9 mouse cellular contexts compared by ENCODE assay signal in genomic region chr11:98721458-98722226, GRCm38 (mm10). TPM values are rescaled to one million over a fixed set of nuclear protein-coding genes. Genes with fewer than 3 reads are reported as not detected.
DNase-seq lines count a peak whose midpoint lies in the region; ATAC-seq and TF ChIP-seq lines count a peak whose summit lies in the region.
"Had no signal": no experiment of that assay in that cellular context is flagged by ENCODE, and none has a peak within 500 bp of the region (broad histone marks: within the 10 kb centered on the region; RNA-seq: fewer than 3 reads in every experiment).

No protein-coding gene starts in this region.

- no peaks in the 10 kb centered on the region for H3K27me3 ChIP-seq in midbrain, postnatal 0 days (ENCODE audit: insufficient read depth, low read length)
- H3K27me3 ChIP-seq in midbrain, embryonic 16.5 days (ENCODE audit: control insufficient read depth, insufficient read depth, low read depth, low read length): no peaks in the 10 kb centered on the region
- H3K27me3 ChIP-seq in heart, embryonic 10.5 days (ENCODE audit: insufficient read depth, poor library complexity, severe bottlenecking): no peaks in the 10 kb centered on the region
- H3K27me3 ChIP-seq: liver, embryonic 15.5 days had no signal

- no peaks in the 10 kb centered on the region for H3K9me3 ChIP-seq in midbrain, postnatal 0 days (ENCODE audit: low read length)
- no peaks in the 10 kb centered on the region for H3K9me3 ChIP-seq in midbrain, embryonic 16.5 days (replicated peaks; ENCODE audit: control insufficient read depth, low read length, poor library complexity, severe bottlenecking)
- H3K9me3 ChIP-seq in heart, embryonic 10.5 days: no peaks in the 10 kb centered on the region
- H3K9me3 ChIP-seq: liver, embryonic 15.5 days had no signal

- H3K27ac ChIP-seq in midbrain, postnatal 0 days (ENCODE audit: low read depth, low read length): no peak overlapping the region
- no peak overlapping the region for H3K27ac ChIP-seq in midbrain, embryonic 16.5 days (ENCODE audit: low read length)
- peak overlapping the region; percentile 73 for H3K27ac ChIP-seq in heart, embryonic 10.5 days
- H3K27ac ChIP-seq: liver, embryonic 15.5 days had no signal

- no peak overlapping the region for H3K4me3 ChIP-seq in midbrain, postnatal 0 days (ENCODE audit: low read depth, low read length)
- no peak overlapping the region for H3K4me3 ChIP-seq in midbrain, embryonic 16.5 days (ENCODE audit: low read depth, low read length)
- H3K4me3 ChIP-seq in heart, embryonic 10.5 days: peak overlapping the region; percentile 31
- H3K4me3 ChIP-seq: liver, embryonic 15.5 days had no signal

- WGBS in midbrain, postnatal 0 days: 66% methylated on average over 24 of the region's 24 CpGs
- 67% methylated on average over 24 of the region's 24 CpGs for WGBS in midbrain, embryonic 16.5 days
- 61% methylated on average over 24 of the region's 24 CpGs for WGBS in heart, embryonic 10.5 days

- ATAC-seq in midbrain, postnatal 0 days (ENCODE audit: low FRiP score): peak; percentile 31; the same call in 1 of the 2 replicates
- ATAC-seq in midbrain, embryonic 16.5 days: no peak

- H3K36me3 ChIP-seq in midbrain, postnatal 0 days (ENCODE audit: insufficient read depth, low read length): peaks cover 34% of the 10 kb centered on the region
- H3K36me3 ChIP-seq in midbrain, embryonic 16.5 days (ENCODE audit: control insufficient read depth, insufficient read depth, low read length): peaks cover 7% of the 10 kb centered on the region; the same call in 1 of the 2 replicates
- H3K36me3 ChIP-seq in heart, embryonic 10.5 days: peaks cover 42% of the 10 kb centered on the region

- peak; percentile 73 for DNase-seq in midbrain, postnatal 0 days (ENCODE audit: low spot score)
- DNase-seq in cerebellum, adult 9-10 months: peak; percentile 80
- DNase-seq in heart, embryonic 10.5 days (ENCODE audit: low spot score): peak; percentile 88
- DNase-seq in kidney, postnatal 10 days: peak; percentile 77
- peak; percentile 93 for DNase-seq in lung, postnatal 36 days
- no peak for DNase-seq in thymus, postnatal 36 days
- no peak for DNase-seq in c-Kit-positive CD71-positive TER-119-positive erythroid progenitor cells, embryonic 14.5 days (ENCODE audit: low spot score)

- H3K4me2 ChIP-seq in midbrain, postnatal 0 days (ENCODE audit: low read depth, low read length, poor library complexity, severe bottlenecking): no peak overlapping the region
- H3K4me2 ChIP-seq in midbrain, embryonic 16.5 days (ENCODE audit: low read length): no peak overlapping the region
- H3K4me2 ChIP-seq: liver, embryonic 15.5 days had no signal

- H3K4me1 ChIP-seq in midbrain, postnatal 0 days (ENCODE audit: insufficient read depth, low read length): no peaks in the 10 kb centered on the region
- H3K4me1 ChIP-seq in midbrain, embryonic 16.5 days (ENCODE audit: control insufficient read depth, insufficient read depth, low read length): no peaks in the 10 kb centered on the region
- H3K4me1 ChIP-seq in heart, embryonic 10.5 days: peaks cover 31% of the 10 kb centered on the region

- H3K9ac ChIP-seq in midbrain, postnatal 0 days (replicated peaks; ENCODE audit: low read length, poor library complexity, severe bottlenecking): no peak overlapping the region
- no peak overlapping the region for H3K9ac ChIP-seq in midbrain, embryonic 16.5 days (ENCODE audit: low read depth, low read length)
- H3K9ac ChIP-seq: liver, embryonic 15.5 days had no signal

- TF ChIP-seq CTCF in midbrain, postnatal 0 days (IDR thresholded peaks at IDR 0.05): peak; percentile 62

RNA-seq across cellular contexts. Expression of gene Med24, which starts 7.6 kb away (rescaled TPM):
- 66.6 and 81.2 TPM in 2 replicates for total RNA-seq in midbrain, postnatal 0 days (2014; rRNA removed)
- 52.2 and 59.8 TPM in 2 replicates for polyA plus RNA-seq in midbrain, postnatal 0 days (2015; fragmentation: Nextera tagmentation; extraction: Ambion mirVana)
- polyA plus RNA-seq in midbrain, embryonic 16.5 days (2015; fragmentation: Nextera tagmentation; extraction: Ambion mirVana): 75.1 and 77.5 TPM in 2 replicates
- polyA plus RNA-seq in heart, embryonic 10.5 days (2016; fragmentation: Nextera tagmentation; extraction: Ambion mirVana): 54.6 and 56.5 TPM in 2 replicates

RNA-seq across cellular contexts. Expression of gene Thra, which starts 18.8 kb away (rescaled TPM):
- 774 and 843 TPM in 2 replicates for total RNA-seq in midbrain, postnatal 0 days (2014; rRNA removed)
- 165 and 182 TPM in 2 replicates for polyA plus RNA-seq in midbrain, postnatal 0 days (2015; fragmentation: Nextera tagmentation; extraction: Ambion mirVana)
- polyA plus RNA-seq in midbrain, embryonic 16.5 days (2015; fragmentation: Nextera tagmentation; extraction: Ambion mirVana): 139 and 149 TPM in 2 replicates
- polyA plus RNA-seq in heart, embryonic 10.5 days (2016; fragmentation: Nextera tagmentation; extraction: Ambion mirVana): 19.2 and 23.2 TPM in 2 replicates

RNA-seq across cellular contexts. Expression of gene Csf3, which starts 20.6 kb away (rescaled TPM):
- not detected in 2 replicates for total RNA-seq in midbrain, postnatal 0 days (2014; rRNA removed)
- not detected in 2 replicates for polyA plus RNA-seq in midbrain, postnatal 0 days (2015; fragmentation: Nextera tagmentation; extraction: Ambion mirVana)
- not detected in 2 replicates for polyA plus RNA-seq in midbrain, embryonic 16.5 days (2015; fragmentation: Nextera tagmentation; extraction: Ambion mirVana)
- not detected in 2 replicates for polyA plus RNA-seq in heart, embryonic 10.5 days (2016; fragmentation: Nextera tagmentation; extraction: Ambion mirVana)
- polyA plus RNA-seq: liver, embryonic 15.5 days had no signal

RNA-seq across cellular contexts. Expression of gene Psmd3, which starts 39.3 kb away (rescaled TPM):
- 114 and 129 TPM in 2 replicates for total RNA-seq in midbrain, postnatal 0 days (2014; rRNA removed)
- polyA plus RNA-seq in midbrain, postnatal 0 days (2015; fragmentation: Nextera tagmentation; extraction: Ambion mirVana): 182 and 183 TPM in 2 replicates
- polyA plus RNA-seq in midbrain, embryonic 16.5 days (2015; fragmentation: Nextera tagmentation; extraction: Ambion mirVana): 175 and 182 TPM in 2 replicates
- polyA plus RNA-seq in heart, embryonic 10.5 days (2016; fragmentation: Nextera tagmentation; extraction: Ambion mirVana): 232 and 255 TPM in 2 replicates

RNA-seq across cellular contexts. Expression of gene Nr1d1, which starts 53.5 kb away (rescaled TPM):
- 7.1 and 11.0 TPM in 2 replicates for total RNA-seq in midbrain, postnatal 0 days (2014; rRNA removed)
- polyA plus RNA-seq in midbrain, postnatal 0 days (2015; fragmentation: Nextera tagmentation; extraction: Ambion mirVana): 12.3 and 14.3 TPM in 2 replicates
- 3.5 and 5.2 TPM in 2 replicates for polyA plus RNA-seq in midbrain, embryonic 16.5 days (2015; fragmentation: Nextera tagmentation; extraction: Ambion mirVana)
- 3.6 and 5.9 TPM in 2 replicates for polyA plus RNA-seq in heart, embryonic 10.5 days (2016; fragmentation: Nextera tagmentation; extraction: Ambion mirVana)

Comparison
In these comparisons a context has a peak if more than half of its experiments do, and no peak if none do; other contexts are left out.
1. DNase-seq: peak in midbrain, postnatal 0 days (single experiment), cerebellum, adult 9-10 months (single experiment), heart, embryonic 10.5 days (single experiment), kidney, postnatal 10 days (single experiment) and lung, postnatal 36 days (single experiment); none in thymus, postnatal 36 days (0 of 2) and c-Kit-positive CD71-positive TER-119-positive erythroid progenitor cells, embryonic 14.5 days (single experiment).